Mouse (Mus musculus): ENCODE measurements around the gene Pcolce.

GRCm38 (mm10) chr5:137609292-137609691 is 4.3 kb downstream of the Pcolce start:
- TF ChIP-seq CTCF (IDR thresholded peaks at IDR 0.05; ENCODE audit: insufficient read depth, low read depth, low read length), result no peak
- no peak for TF ChIP-seq POLR2A (IDR thresholded peaks at IDR 0.05; ENCODE audit: insufficient read depth, low read depth, low read length)
